Mouse (Mus musculus): Measurements from ENCODE around the gene Zmpste24.

GRCm38 (mm10) chr4:121074250-121074649, 23.8 kb downstream of the Zmpste24 start:
- TF ChIP-seq CTCF (IDR thresholded peaks at IDR 0.05; ENCODE audit: control insufficient read depth, insufficient read depth, low read length) (no peak), POLR2A (IDR thresholded peaks at IDR 0.05; ENCODE audit: borderline replicate concordance, control insufficient read depth, low read depth, low read length) (no peak)

Data from bone marrow, adult 2 months (tissue).